Mouse (Mus musculus): Measurements from ENCODE around the gene H2-DMa.

The H2-DMa gene

DNA sequence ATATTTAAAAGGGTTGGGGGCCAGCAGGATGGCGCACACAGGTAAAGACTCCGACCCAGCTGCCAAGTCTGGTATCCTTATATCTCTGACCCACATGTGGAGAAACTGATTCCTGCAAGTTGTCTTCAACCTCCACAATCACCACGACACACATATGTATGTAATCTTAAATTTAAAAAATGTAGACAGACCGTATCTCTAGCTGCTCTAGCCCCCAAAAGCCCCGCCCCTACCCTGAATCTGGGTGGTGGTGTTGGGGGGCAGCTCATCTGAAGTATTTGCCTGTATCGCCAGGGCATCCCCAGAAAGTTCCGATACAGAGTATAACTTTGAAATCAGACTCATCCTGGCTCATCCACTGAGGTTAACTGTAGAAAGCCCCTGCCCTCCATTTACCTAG lies 12.8 kb upstream of the H2-DMa start:
- no peak for DNase-seq

DNA sequence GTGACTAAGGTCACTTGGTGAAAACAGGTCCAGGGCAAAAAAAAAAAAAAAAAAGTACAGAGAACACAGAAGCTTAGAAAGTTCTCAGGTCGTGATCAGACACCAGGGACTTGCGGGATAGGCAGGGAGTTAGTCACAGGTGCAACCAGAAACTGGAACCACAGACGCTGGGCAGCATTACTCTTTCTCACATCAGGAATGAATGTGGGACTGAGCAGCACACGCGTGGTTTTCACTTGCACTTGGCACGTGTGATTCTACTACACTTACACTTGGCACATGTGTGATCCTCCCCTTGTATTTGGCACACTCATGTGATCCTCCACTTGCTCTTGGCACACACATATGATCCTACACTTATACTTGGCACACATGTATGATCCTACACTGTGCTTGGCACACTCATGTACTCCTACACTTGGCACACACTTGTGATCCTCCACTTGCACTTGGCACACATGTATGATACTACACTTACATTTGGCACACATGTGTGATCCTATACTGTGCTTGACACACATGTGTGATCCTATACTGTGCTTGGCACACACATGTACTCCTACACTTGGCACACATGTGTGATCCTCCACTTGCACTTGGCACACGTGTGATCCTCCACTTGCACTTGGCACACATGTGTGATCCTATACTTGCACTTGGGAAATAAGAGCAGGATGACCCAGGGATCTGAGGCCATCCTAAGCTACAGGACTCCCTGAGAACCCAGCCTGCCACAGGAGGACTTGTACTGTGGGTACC lies 12.1 kb upstream of the H2-DMa start:
- DNase-seq = no peak

DNA sequence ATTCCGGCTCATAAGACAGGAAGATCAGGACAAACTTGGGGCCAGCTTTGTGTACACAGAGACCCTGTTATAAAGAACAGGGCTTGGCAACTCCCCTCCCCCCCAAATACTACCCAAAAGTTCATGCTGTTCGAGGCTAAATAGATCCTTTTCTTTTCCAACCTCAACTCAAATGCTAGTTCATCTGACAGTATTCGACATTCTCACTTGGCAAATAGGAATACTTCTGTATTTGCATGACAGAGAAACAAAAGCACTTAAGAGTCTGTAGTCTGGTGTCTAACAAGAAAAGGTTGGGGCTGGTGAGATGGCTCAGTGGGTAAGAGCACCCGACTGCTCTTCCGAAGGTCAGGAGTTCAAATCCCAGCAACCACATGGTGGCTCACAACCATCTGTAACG lies 10.9 kb upstream of the H2-DMa start:
- no peak for DNase-seq

DNA sequence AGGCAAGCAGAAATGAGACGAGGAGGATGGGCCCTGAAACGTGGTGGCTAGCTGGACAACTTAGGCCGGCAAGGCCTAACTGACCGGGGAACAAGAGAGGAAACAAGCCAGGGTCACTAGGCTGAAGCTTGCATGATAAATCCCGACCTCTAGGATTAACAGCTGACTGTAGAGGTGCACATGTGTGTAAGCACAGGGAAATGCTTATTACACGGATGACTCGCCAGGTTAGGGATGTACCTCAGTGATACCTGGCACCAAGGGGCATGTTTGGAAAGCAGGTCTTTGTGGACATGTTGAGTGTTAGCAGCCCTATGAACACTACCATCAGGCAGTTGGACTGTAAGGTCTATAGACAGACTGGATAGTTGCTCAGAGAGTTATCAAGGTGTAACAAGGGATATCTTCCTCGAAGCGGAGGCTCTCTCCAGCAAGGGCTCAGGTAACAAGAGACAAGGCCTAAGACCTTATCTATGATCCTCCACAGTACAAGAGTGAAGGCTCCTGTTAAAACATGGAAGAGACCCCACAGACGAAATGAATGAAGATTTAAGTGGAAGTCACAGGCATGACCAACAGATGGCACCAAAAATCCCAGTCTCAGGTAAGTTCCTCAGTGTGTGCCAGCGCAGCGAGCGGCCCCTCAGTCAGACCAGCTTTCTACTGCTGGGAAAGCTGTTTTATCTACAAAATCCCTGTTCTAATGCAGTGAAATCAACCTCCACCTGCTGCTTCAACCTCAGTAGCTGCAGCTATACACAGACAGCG lies 10.1 kb upstream of the H2-DMa start:
- DNase-seq = no peak

DNA sequence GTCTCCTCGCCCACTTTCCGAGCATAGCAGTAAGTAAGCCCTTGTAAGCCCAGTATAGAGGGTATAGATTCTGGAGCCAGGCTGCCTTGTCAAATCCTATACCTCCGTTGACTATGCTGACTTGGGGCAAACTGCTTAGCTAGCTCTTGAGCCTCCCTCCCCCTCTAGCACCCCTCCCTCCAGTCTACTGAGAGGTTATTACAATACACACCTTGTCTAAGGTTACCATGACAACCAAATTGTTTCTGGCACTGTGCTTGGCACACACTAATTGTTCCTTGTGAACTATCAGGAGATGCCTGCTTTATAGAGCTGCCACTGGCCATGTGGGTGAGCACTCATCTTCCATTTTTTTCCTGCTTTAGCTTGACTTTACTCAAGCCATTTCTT lies 9.5 kb upstream of the H2-DMa start:
- no peak for DNase-seq

DNA sequence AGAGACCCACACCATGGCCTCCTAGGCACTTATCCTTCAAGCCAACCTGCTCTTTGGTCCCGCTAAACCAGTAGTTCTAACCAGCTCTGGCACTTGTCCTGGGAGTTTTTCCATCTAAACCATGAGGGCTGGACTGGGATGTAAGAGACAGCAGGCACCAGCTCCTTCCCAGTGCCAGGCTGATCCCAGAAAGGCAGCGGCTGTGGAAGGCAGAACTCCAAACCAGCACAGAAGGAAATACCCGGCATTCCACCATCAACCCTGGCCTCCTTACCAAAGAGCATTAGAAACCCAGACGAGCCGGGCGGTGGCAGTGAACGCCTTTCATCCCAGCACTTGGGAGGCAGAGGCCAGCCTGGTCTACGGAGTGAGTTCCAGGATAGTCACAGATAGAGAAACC lies 9.0 kb upstream of the H2-DMa start:
- DNase-seq = no peak

DNA sequence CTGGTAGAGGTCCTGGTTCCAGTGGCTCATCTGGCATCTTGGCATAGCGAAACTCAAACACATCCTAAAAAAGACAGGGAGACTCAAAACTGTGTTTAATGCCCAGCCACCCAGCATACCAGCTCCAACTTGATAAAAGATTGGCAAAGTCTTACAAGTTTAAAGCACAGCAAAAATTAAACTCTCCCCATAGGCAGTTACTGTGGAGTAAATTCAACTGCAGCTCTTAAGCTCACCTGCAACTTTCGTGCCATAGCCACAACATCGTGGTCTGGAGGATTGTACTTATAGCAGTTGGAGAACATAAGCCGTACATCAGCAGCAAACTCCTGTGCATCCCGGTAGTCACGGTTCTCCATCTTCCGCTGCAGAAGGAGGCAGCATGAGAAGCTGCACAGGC lies 5.2 kb upstream of the H2-DMa start:
- DNase-seq = no peak

DNA sequence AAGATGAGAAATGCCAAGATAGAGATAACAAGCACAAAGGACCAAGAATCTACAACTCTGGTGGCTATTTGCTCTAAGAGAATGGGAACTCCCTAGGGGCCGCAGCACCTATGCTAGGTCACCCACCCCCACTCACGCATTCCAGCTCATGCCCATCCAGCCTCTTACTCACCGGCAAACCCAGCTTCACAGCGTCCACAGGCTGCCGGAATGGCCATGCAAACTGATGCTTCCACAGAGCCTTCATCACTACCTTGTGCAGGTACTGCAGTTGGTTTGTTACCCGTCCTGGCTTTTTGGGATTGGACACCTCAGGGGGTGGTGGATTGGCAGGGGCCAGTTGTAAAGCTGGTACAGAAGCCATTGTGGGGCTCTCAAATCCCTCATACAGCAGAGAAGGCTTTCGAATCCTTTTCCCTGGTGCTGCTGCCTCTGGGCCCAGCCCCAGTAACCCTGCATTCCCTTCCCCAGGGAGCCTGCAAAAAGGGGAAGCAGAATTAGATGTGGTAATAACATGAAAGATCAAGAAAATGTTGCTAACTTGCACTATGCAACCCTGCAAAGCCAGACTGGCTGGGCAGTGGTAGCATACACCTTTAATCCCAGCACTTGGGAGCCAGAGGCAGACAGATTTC lies 2.5 kb upstream of the H2-DMa start:
- peak; percentile 23 for DNase-seq

DNA sequence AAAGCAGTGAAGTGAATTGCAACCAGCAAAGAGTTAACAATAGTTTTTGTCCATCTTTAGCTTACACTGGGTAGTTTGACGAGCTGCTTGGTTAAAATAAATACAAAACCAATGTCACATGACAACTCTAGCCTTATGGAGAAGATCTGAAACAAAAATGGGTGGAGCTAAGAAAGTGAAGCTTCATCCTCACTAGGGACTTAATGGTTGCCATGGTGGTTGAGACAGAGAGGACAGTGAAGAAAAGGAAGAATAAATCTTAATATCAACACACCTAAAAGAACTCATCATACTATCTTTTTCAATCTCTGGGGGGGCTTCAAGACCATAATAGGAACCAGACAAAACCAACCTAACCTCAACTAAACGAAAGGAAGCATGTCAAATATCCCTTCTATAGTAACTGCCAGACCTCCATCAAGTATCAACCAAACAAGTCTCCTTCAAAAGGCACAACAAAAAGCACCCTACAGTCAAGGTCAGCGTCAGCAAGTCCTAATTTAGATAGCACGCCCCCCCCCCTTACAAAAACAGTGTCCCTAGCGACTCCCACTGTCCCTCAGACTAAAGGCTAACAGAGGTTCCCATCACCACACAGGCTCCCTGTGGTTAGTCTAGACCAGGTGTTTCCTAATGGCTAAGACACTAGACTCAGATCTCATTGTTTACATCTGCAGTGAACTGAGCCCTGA lies 1.8 kb upstream of the H2-DMa start:
- no peak for DNase-seq

DNA sequence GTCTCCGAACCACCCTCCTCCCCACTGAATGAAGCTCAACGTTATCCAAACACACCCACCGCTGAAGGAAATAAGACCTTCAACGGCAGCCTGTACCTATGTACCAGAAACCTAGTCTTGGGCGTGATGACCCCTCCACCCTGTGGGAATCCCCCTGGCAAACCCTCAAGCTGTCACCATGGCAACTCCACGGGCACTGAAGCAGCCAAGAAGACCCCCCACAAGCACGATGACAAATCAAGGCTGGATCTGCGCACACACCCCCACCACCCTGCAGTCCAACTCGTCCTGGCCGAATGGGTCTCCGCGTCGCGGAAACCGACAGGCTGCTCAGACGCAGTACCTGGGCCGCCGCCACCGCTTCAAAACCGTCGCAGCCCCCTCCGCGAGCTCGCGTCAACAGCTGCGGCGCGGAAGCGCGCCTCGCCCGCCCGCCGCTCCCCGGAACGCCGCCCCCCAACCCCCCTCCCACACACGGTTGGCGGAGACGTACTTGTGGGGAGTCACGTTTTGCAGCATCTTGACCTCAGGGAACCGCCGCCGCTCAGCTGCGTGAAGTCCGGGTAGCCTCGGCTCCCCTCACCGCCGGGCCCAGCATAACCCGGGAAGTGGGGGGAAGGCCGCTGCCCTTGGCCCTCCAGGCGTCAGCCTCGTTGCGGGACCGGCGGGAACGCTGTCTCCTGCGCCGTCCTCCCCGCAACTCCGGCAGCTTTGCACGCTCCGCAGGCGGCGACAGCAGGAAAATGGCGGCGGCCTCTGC lies 1.0 kb upstream of the H2-DMa start:
- peak; percentile 64 for DNase-seq

DNA sequence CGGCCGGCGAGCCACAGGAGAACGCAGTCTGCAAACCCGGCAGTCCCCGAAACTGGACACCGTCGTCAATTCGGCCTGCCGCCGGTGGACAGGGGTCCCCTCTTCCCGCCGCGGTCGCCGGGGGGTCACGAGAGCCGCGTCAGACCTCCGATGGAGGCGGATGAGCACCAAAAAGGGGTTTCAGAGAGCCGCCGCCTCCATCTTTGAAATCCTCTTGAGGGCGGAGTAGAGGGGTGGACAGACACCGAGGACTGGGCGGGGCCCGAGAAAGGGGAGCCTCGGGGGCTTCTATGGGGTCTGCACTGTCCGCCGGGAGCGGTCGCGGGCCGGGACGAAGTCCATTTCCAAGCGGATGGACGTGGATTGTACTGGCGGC lies 480 bp upstream of the H2-DMa start:
- no peak for DNase-seq

DNA sequence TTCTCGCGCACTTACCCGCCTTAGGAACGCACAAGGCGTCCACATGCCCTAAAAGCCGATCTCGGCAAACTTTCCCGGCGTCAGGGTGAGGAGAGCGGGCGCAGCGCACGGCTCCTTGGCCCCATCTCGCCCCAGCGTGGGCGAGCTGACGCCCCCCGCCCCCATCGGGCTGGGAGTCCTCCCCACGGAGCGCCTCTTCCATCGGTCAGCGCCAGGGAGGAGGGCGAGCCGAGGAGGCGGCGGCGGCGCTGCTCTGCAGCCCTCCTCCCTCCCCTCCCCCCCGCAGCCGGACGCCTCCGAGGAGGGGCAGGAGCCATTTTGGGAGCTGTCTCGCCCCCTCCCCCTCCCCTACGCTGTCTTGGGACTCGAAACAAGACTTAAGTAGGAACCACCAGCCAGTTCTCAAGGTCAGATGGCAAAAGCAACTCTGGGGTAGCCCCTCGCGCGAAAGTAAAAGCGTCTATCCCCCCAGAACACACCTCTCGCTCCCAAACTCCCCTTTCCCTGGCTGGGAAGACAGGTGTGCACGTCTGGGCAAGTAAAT lies 911 bp downstream of the H2-DMa start:
- peak; percentile 88 for DNase-seq

DNA sequence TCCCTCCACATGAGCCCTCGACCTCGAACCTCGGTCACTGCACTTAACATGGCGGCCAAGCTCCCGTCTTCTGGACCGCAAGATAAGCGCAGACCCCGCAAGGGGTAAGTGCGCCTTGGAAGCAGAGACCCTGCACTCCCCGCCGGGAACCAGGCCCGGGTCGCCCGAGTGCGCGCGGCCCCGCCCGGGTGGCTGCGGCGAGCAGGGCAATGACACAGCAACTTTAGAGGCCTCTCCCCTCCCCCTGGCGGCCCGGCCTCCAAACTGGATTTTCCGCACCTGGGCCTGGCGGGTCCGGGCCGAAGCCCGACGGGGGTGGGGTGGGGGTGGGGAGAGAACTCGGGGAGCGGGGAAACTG lies 1.5 kb downstream of the H2-DMa start:
- peak; percentile 83 for DNase-seq

DNA sequence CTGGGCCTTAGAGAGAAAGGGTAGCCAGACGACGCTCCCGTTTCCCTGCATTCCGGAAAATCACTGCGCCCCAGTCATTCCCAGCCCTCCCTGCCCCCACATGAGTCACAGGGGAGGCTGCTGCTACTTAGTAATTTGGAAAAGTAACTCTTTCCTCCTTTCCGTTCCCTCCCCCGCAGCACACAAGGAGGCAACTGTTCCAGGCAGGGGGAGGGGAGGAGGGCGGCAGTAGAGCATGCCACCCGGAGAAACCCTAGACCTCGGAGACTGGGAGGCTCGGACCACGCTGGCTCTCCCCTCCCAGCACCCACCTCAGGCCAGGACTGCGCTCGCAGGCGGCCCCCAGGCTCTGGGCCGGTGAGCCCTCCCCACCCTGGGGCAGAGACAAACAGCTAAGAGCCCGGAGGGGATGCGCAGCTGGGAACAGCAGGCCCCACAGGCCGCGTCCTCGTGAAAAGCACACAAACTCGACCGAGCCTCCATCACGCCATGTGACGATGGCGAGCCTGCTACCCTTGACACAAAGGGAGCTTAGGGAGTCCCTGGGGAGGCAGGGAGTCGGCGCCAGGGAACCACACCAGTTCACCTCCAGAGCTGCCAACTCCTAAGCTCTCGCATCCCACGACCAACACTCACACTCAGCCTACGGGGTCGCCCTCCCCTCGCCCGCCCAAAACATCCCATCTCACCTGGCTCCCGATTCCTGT lies 2.0 kb downstream of the H2-DMa start:
- DNase-seq = peak; percentile 80

DNA sequence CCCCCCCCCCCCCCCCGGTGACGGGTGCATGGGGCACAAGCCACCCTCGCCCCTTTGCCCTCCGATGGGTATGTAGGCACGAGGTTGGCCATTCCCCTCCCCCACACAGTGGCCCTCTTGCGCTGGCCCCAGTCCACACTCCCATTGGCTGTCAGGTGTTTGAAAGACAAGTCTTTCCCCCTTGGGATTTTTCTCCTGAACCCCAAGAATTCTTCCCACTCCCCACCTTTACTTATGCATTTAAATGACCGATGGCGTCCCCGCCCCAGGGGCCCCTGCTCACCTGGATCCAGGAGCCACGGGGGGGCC lies 2.5 kb downstream of the H2-DMa start:
- peak; percentile 79 for DNase-seq

DNA sequence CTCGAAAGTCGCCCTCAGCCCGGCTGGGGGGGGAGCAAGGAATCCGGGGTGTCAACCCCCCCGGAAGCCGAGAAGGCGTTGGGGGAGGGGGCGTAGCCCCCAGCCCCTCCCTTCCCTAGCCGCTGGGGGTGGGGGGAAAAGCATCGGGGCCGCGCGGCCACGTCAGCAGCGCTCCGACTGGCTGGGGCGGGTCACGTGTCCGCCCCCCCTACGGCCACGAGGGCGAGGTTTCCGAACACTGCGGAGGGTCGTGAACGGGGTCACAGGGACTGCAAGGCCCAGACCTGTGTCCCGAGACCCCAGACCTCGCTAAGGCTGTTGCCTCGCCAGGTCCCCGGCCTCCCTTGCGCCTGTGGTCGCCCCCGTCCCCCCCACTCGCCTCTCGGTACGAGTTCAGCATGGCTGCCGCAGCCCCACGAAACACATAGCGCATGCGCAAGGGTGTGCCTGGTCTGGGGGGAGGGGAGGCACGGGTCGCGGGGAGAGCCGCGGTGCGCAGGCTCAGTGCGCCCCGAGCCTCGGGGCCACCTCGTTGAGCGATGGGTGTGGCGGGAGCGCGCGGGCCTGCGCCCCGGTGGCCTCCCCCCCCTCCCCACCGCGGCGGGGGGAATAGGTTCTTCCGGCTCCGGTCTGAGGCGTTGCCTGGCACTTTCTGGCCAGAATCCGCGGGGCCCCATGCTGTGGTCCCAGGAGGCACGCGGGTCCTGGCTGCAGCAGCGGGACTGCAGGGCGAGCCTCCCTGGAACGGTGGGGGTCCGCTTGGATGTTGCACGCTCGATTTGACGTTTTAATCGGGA lies 3.0 kb downstream of the H2-DMa start, which contains the start of gene Brd2:
Gene Brd2 (minus strand): TSS at position 447 of the 797 bp plus-strand sequence.
- peak; percentile 98 for DNase-seq

DNA sequence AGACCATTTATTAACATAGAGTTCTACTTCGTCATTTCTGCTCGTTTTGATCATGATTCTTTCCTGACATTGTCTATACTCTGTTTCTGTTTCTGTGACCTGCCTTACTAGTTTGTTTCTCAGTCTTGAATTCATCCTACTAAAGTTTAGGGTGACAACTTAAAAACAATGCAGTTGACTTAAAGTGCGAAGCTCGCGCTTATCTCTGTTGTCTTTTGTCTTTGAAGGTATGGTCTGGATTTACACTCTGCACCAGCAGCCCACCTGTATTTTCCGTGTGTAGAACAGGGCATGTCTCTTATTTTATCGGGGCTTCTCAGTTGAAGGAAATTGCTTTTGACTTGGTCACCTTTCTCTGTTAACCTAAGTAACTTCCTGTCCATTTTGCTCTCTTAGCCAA lies 3.8 kb downstream of the H2-DMa start:
- DNase-seq = no peak

DNA sequence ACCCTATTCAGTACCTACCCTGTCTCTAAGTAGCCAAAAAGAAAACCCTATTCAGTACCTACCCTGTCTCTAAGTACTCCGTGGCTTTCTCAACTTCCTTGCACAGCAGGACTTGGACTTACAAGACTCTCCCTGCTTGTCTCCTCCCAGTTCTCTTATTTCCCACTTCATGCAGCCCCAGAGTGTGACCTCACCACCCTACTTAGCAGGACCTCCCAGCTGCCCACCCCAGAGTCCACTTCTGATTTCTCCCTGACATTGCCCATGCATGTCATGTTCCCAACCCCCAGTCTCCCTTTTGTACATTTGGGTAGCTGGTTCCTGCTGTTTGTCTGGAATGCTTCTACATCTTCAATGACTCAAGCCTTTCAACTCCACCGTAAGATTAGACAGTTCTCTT lies 4.2 kb downstream of the H2-DMa start:
- DNase-seq = peak; percentile 28

DNA sequence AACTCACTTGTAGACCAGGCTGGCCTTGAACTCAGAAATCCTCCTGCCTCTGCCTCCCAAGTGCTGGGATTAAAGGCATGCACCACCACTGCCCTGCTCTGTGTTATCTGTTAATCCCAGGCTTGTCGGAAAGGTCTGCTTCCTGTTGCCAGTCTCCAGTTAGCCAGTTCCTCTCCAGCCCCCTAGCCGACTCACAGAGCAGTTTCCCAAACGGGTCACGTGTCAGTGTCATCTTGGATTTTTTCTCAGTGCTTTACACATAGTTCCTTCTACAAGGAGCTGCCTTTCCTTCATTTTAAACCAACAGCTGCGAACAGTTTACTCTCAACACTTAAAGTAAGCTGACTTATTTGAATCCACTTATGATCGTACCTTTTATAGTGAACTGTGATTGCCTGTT lies 5.3 kb downstream of the H2-DMa start:
- DNase-seq = no peak

DNA sequence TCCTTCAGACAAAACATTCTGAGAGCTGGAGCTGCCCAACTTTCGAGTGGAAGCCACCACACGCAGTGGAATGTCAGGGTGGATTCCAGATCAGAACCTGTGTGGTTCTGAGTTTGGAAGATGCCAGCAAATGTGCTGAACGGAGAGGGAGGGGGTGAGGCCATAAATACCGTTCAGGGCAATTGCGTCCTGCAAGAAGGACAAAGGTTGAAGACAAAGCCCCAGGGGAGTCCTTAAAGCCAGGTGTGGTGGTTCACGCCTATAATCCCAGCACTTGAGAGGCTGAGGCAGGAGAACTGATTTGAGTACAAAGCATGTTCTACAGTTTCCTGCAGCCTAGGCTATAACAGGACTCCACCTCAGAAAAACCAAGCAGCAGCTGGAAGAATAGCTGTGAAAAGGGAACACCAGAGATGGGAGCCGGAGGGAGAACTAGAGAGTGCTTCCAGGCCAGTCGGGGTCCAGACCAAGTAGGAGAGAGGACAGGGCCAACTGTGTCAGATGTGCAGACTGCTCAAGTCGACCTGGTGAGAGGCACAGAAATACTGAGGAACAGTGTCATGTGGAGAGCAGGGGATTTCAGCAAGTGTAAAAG lies 7.6 kb downstream of the H2-DMa start:
- no peak for DNase-seq

DNA sequence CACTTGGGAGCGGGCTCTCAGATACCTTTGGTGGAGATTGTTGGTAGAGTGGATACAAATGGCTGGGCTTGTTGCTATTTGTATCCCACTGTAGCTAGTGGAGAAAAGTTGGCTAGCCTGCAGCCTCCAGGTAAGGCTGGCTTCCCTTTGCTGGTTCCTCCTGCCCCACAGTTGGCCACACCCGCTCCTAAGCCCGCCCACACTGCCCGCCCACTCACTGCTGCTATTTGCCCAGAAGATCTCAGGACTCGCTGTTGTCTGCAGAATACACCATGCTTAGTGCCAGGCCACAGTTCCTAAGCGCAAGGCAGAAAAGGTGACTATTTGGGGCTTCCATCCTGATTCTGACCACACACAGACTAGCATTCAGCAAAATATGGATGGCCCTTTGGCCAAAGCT lies 8.1 kb downstream of the H2-DMa start:
- peak; percentile 49 for DNase-seq

Measured in cerebellum, adult 11 months (tissue).